Mouse (Mus musculus) forebrain, embryonic 12.5 days (tissue): ENCODE data around the gene Msi1. TPM values are rescaled to one million over a fixed set of nuclear protein-coding genes. Genes with fewer than 3 reads are reported as not detected.

Experiments
- ATAC-seq: fragments of 200-750 bp; cut with Nextera tagmentation; 2 replicates; pipeline ENCODE4 v1.8.0; 2017; ENCODE audit warnings: moderate TSS enrichment; ENCODE audit not compliant: low FRiP score
- H3K27ac ChIP-seq: fragments of 300-500 bp; sonication (generic); 2 replicates; pipeline ENCODE4 v1.5.1; 2016; ENCODE audit warnings: mild to moderate bottlenecking
- H3K27me3 ChIP-seq: fragments of 300-500 bp; sonication (generic); 2 replicates; pipeline ENCODE4 v1.6.1; 2016; ENCODE audit warnings: mild to moderate bottlenecking
- H3K36me3 ChIP-seq: fragments of 300-500 bp; sonication (generic); replicated peaks from 2 replicates; pipeline ENCODE4 v1.6.1; 2016; ENCODE audit warnings: mild to moderate bottlenecking
- H3K4me1 ChIP-seq: fragments of 300-500 bp; sonication (generic); 2 replicates; pipeline ENCODE4 v1.6.1; 2016
- H3K4me2 ChIP-seq: fragments of 300-500 bp; sonication (generic); 2 replicates; pipeline ENCODE4 v1.6.1; 2016; ENCODE audit warnings: mild to moderate bottlenecking, moderate library complexity
- H3K4me3 ChIP-seq: fragments of 300-500 bp; sonication (generic); replicated peaks from 2 replicates; pipeline ENCODE4 v1.5.1; 2016; ENCODE audit warnings: mild to moderate bottlenecking
- H3K9ac ChIP-seq: fragments of 300-500 bp; sonication (generic); 2 replicates; pipeline ENCODE4 v1.6.1; 2016; ENCODE audit warnings: mild to moderate bottlenecking
- H3K9me3 ChIP-seq: fragments of 300-500 bp; sonication (generic); 2 replicates; pipeline ENCODE4 v1.6.1; 2016
- WGBS: fragments of 180-500 bp; shearing (Covaris S2); methylation state at CpG from one replicate; pipeline ENCODE4 v1.1.7; 2016; 5-methylcytosine and 5-hydroxymethylcytosine counted together
- polyA plus RNA-seq: library from polyadenylated mRNA; unstranded; fragments of >200 nt; fragmentation: Nextera tagmentation; extraction: Ambion mirVana; gene quantifications from 2 replicates; pipeline ENCODE4 v1.2.1, GENCODE M21; 2016

The Msi1 gene
- polyA plus RNA-seq, 1 experiment from 2014 or later, result 161 TPM

GRCm38 (mm10) chr5:115498307-115499240, 69.2 kb downstream of the Msi1 start:
- 65% methylated on average over 9 of the region's 9 CpGs for WGBS
- Histone ChIP-seq H3K9ac (no peak overlapping the region), H3K27me3 (no peaks in the 10 kb centered on the region), H3K4me3 (no peak overlapping the region), H3K4me2 (no peak overlapping the region), H3K36me3 (no peaks in the 10 kb centered on the region), H3K4me1 (peaks cover 3% of the 10 kb centered on the region; the same call in 1 of the 2 replicates), H3K27ac (no peak overlapping the region), H3K9me3 (no peaks in the 10 kb centered on the region)
- no peak for ATAC-seq

DNA sequence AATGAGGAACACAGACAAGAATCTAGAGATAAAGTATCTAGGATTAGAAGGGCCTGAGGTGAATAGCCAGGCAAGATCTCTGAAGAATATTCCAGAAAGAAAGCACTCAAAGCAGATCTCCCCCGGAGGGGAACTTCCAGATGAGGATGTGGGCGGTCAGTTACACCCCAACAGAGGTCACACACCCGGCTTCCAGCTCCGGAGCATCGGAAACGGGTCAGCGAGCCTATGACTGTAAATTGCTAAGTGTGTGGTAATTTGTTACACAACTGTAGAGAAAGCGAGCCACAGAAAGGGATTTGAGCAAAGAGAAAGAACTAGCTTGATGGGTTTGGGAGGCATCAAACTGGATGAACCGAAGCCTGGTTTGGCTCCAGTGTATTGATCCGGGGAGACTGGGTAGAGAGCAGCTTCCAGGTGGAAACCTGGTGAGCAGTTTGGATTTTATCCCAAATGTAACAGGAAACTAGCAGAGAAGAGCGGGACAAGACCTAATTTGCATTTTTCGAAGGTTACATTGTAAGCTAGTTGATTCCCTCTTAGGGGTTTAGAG, 71.1 kb downstream of the Msi1 start:
- no peak overlapping the region for H3K27ac ChIP-seq
- WGBS, result 86% methylated on average over 12 of the region's 12 CpGs
- H3K36me3 ChIP-seq, result no peaks in the 10 kb centered on the region
- H3K4me1 ChIP-seq, result no peaks in the 10 kb centered on the region
- no peak overlapping the region for H3K9ac ChIP-seq
- no peaks in the 10 kb centered on the region for H3K9me3 ChIP-seq
- ATAC-seq, result no peak
- H3K27me3 ChIP-seq, result no peaks in the 10 kb centered on the region
- no peak overlapping the region for H3K4me3 ChIP-seq
- no peak overlapping the region for H3K4me2 ChIP-seq

DNA sequence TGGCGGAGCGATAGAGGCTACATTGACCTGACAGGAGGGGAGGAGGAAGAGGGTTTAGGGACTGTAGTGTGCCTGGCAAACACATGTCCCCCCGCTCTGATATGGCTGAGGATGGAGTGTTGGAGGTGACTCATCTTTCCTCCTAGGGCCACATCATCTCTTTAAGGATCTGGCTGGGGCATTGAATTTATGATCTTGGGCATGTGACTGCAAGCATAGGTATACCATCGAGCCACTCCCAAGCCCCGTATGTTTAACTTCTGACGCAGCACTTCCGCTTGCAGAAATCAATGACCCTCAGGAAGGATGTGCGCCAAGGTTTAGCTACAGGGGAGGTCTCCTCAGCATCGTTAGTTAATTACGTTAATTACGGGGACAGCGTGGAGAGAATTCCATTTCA, 73.6 kb downstream of the Msi1 start:
- Histone ChIP-seq H3K4me3 (no peak overlapping the region), H3K27ac (no peak overlapping the region), H3K27me3 (peaks cover 5% of the 10 kb centered on the region; the same call in 1 of the 2 replicates), H3K36me3 (no peaks in the 10 kb centered on the region), H3K9ac (no peak overlapping the region), H3K9me3 (no peaks in the 10 kb centered on the region), H3K4me1 (peaks cover 12% of the 10 kb centered on the region), H3K4me2 (no peak overlapping the region)
- ATAC-seq, result no peak
- WGBS, result 67% methylated on average over 12 of the region's 12 CpGs

Other genes starting within 250 kb of the Msi1 start
- 6.0 and 6.1 TPM in 2 replicates for gene Cabp1, start 235.2 kb upstream of the Msi1 start, polyA plus RNA-seq
- 90.5 and 97.1 TPM in 2 replicates for gene Pop5, start 193.8 kb upstream of the Msi1 start, polyA plus RNA-seq
- gene Rnf10, start 156.7 kb upstream of the Msi1 start, polyA plus RNA-seq, result 187 and 195 TPM in 2 replicates
- 54.3 and 57.1 TPM in 2 replicates for gene Coq5, start 149.9 kb upstream of the Msi1 start, polyA plus RNA-seq
- 1,436 and 1,463 TPM in 2 replicates for gene Dynll1, start 128.6 kb upstream of the Msi1 start, polyA plus RNA-seq
- gene Srsf9, start 102.4 kb upstream of the Msi1 start, polyA plus RNA-seq, result 353 and 383 TPM in 2 replicates
- 41.5 and 42.1 TPM in 2 replicates for gene Gatc, start 88.4 kb upstream of the Msi1 start, polyA plus RNA-seq
- gene Triap1, start 88.4 kb upstream of the Msi1 start, polyA plus RNA-seq, result 54.5 and 55.6 TPM in 2 replicates
- gene Cox6a1, start 80.6 kb upstream of the Msi1 start, polyA plus RNA-seq, result 728 and 759 TPM in 2 replicates
- not detected in 2 replicates for gene Pla2g1b, start 36.7 kb downstream of the Msi1 start, polyA plus RNA-seq
- 20.0 and 23.2 TPM in 2 replicates for gene Sirt4, start 55.1 kb downstream of the Msi1 start, polyA plus RNA-seq
- 24.6 and 25.3 TPM in 2 replicates for gene Pxn, start 77.1 kb downstream of the Msi1 start, polyA plus RNA-seq
- gene Rplp0, start 129.9 kb downstream of the Msi1 start, polyA plus RNA-seq, result 860 and 944 TPM in 2 replicates
- 60.4 and 67.4 TPM in 2 replicates for gene Gcn1l1, start 135.7 kb downstream of the Msi1 start, polyA plus RNA-seq
- gene Rab35, start 202.3 kb downstream of the Msi1 start, polyA plus RNA-seq, result 16.1 and 16.7 TPM in 2 replicates